Mouse (Mus musculus) thymus, postnatal 10 days (tissue): ENCODE measurements around the gene Krt78.
"Not testable (repeated sequence)": the region's sequence is repeated elsewhere in the genome, so short reads cannot be mapped to it uniquely, and the experiment has no call there.

Experiments
- DNase-seq, 2 experiments: peaks; one replicate each; pipeline ENCODE4 v3.0.0; 2021; ENCODE audit warnings: low spot score in 2 of 2

The Krt78 gene

GRCm38 (mm10) chr15:101954187-101954586 is at the start of gene Krt78:
Krt78 (minus strand) TSS chr15:101954287.
- no peak for DNase-seq

- no peak for DNase-seq
Measured at GRCm38 (mm10) chr15:102003516-102003915, 49.4 kb upstream of the Krt78 start.

GRCm38 (mm10) chr15:102002646-102003488 is 48.8 kb upstream of the Krt78 start:
- no peak for DNase-seq

DNA sequence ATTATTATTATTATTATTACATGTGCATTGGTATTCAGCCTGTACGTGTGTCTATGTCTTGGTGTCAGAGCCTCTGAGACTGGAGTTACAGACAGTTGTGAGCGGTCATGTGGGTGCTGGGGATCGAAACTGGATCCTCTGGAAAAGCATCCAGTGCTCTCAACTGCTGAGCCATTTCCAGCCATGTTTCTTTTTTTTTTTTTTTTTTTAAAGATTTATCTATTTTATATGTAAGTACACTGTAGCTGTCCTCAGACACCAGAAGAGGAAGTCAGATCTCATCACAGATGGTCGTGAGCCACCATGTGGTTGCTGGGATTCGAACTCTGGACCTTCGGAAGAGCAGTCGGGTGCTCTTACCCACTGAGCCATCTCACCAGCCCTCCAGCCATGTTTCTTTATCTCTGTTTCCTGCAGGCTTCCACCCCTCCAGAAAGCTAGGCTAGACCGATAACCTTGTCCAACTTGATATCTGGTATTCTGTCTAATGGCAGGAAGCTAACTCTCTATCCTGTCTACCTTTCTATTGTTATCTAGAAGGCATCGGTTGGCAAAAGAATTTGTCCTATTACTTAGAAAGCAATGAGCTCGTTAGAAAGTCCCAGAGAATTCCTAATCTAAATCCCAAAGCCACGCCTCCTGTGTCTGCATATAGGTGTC is 45.7 kb upstream of the Krt78 start:
- no peak for DNase-seq

DNA sequence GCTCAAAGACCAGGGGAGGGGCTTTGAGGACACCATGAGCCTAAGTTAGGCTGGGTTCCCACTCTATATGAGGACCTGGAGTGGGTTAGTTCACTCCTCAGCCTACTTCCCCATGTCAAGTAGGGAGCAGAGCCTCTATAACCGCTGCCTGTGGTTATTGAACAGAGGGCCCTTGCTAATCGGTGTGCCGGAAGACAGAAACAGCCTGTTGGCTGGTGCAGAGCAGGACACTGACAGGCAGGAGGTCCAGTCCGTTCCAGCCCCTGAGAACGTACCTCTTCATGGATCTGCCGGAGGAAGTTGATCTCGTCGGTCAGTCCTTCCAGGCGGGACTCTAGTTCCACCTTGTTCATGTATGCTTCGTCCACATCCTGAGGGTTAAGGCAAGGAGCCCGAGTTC is 45.1 kb upstream of the Krt78 start:
- DNase-seq = no peak

GRCm38 (mm10) chr15:101996450-101997078 is 42.5 kb upstream of the Krt78 start:
- not testable (repeated sequence) for DNase-seq

DNA sequence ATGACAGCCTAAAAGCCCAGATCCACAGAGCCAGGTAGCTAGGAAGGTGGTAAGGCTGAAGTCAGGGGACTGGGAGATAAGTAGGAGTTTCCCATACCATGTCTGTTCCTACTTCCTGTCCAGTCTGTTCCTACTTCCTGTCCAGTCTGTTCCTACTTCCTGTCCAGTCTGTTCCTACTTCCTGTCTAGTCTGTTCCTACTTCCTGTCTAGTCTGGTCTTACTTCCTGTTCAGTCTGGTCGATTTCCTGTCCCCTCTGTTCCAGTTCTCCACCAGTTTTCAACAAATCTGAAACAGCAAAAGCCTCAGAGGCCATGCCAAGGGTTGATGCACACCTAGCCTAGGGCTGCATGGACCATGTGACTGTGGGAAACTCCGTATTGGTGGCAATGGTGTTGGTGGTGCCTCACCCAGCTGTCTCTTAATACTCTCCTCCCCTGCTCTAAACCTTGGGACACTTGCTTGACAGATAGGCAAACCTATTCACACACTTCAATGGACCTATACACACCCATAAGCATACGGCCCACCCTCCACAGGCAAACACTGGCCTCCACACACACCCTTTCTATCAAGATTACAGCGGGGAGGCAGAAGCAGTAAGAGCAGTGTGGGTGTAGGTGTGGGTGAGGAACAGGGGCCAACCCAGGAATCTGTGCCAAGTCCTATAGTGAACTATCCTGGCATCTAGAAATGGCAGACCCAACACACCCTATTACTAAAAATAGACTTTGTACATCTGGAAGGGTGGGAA is 41.6 kb upstream of the Krt78 start:
- no peak for DNase-seq

DNA sequence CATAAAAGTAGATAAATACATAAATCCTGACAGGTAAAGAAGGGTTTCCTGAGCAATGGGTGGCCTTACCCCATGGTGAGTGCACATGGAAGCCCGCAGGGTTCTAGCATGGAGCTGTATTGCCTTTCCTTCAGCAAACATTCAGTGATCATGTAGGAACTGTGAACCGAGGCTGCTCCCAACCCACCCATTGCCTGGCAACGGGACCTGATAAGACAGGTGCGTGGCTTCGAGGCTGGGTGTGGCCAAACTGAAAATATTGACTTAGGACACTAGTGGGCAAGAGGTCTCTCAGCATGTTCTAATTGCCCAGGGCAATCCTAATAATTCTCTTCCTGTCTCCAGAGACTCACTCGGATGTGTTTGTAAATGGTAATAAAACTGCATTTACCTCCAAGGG is 40.3 kb upstream of the Krt78 start:
- DNase-seq = no peak

- no peak for DNase-seq
Measured at GRCm38 (mm10) chr15:101990946-101991345, 36.9 kb upstream of the Krt78 start.

GRCm38 (mm10) chr15:101988714-101989113 is 34.6 kb upstream of the Krt78 start:
- DNase-seq = no peak

GRCm38 (mm10) chr15:101988119-101988518 is 34.0 kb upstream of the Krt78 start:
- peak; percentile 49 to 78 for DNase-seq

DNA sequence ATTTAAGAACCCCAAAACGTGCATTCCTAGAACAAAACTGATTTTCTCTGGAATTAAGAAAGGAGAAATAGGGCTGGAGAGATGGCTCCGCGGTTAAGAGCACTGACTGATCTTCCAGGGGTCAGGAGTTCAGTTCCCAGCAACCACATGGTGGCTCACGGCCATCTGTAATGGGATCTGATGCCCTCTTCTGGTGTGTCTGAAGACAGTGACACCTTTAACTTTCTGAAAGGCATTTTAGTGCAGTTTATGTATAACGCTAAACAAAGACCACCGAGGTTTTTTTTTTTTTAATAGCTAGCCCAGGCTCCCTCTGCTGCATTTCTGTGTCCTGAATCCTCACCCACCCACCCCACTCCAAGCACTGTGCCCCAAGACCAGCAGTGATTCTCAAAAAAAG is 30.7 kb upstream of the Krt78 start:
- DNase-seq = no peak

GRCm38 (mm10) chr15:101983949-101984601 is 30.0 kb upstream of the Krt78 start:
- DNase-seq = peak; percentile 60 to 87

DNA sequence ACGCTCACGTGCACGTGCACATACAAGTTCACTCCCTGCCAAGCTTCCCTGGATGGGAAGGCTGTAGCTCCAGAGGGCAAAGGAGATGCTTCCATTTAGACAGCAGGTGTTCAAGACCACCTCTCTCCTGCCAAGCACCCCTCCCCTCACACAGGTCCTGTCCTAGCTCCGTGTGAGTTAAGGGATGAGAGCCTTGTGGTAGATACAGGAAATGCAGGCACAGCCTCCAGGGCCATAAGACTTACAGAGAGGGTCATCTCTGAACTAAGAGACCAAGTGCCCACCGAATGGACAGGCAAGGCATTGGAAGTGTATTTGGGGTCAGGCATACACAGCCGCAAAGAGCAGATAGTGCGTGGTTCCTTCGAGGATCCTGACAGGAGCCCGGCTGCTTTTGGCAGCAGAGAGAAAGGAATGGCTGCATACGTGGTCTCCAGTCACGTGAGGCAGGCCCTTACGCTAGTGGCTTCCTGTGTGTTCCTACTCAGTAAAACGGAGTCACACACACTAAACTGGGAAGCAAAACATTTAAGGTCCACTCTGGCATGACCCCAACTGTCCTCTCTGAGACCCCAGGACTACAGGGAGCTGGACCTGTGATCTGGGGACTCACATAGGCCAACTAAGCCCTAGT is 29.3 kb upstream of the Krt78 start:
- no peak for DNase-seq

DNA sequence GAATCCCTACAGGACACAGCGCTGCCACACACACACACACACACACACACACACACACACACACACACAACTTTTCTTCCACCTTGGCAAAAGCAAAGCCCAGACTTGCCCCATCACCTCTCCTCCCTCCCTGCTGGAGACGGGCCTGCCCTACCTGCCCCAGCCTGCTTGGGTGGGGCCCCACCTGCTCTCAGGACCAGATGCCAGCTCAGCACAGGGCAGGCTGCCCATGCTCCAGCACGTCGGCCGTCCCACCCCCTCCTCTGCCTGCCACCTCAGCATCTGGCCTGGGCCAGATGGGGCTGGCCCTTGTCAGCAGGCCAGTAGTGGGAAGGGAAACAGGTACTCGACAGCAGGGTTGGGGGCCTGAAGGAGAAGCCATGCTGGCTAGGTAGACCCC is 26.8 kb upstream of the Krt78 start:
- no peak for DNase-seq

GRCm38 (mm10) chr15:101977043-101977726 is 23.1 kb upstream of the Krt78 start:
- DNase-seq = peak in 1 of 2 experiments; percentile 17

GRCm38 (mm10) chr15:101976641-101977040 is 22.6 kb upstream of the Krt78 start:
- no peak for DNase-seq

- DNase-seq = no peak
Measured at GRCm38 (mm10) chr15:101976023-101976422, 21.9 kb upstream of the Krt78 start.

DNA sequence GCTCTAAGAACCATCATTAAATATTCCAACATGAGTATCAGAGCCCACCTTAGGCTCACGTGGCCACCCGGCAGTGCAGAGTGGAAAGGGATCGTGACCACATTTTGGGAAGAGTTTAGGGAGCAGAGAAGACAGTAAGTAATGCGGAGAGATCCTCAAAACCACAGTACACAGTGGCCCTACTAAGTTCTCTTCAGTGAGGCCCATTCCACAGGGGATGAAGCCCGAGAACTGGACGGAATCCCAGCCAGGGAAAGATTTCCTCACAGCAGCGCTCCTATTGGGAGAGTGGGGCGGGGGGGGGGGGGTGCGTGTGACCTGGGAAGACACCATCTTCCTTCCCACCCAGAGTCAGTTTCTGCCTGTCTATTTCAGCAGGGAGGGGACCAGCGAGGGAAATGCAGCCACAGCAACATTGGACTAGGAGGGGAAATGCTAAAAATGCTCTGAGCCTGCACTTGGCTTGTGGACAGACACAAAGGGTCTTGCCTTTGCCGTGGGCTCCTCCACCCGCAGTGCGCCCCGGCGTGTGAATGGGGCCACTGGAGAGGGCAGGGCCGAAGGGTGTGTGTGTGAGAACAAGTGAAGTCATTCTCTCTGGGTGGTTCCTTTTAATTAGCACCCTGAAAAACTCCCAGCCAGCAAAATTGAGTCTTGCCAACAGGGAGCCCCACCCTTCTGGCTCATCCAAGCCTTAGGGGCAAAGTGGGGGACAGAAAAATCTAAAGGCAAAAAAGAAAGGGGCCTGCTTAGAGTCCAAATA is 20.2 kb upstream of the Krt78 start:
- DNase-seq = no peak
